Mouse (Mus musculus): ENCODE data around the gene Fam120b. TPM values are rescaled to one million over a fixed set of nuclear protein-coding genes. Genes with fewer than 3 reads are reported as not detected.
A peak's percentile ranks its signal among the peaks of the same experiment; 100 is the strongest.

Fam120b gene
- 40.8 and 44.5 TPM in 2 replicates for polyA plus RNA-seq (2016; fragmentation: Nextera tagmentation; extraction: Ambion mirVana)

- peak within 1 kb of the TSS; percentile 79 for H3K9ac ChIP-seq
- H3K4me3 ChIP-seq, result peak within 1 kb of the TSS; percentile 71
- peaks cover 18% of the 10 kb centered on the region for H3K4me1 ChIP-seq
- ATAC-seq (ENCODE audit: low FRiP score, low read depth), result peak; percentile 97
- no peaks in the 10 kb centered on the region for H3K27me3 ChIP-seq (replicated peaks)
- no peaks in the 10 kb centered on the region for H3K9me3 ChIP-seq
- peak within 1 kb of the TSS; percentile 80 for H3K4me2 ChIP-seq (replicated peaks)
- peak within 1 kb of the TSS; percentile 79 for H3K27ac ChIP-seq
- H3K36me3 ChIP-seq, result no peaks in the 10 kb centered on the region
- WGBS, result under 1% methylated on average over 31 of the region's 31 CpGs
Measured at GRCm38 (mm10) chr17:15395997-15396675, at the start of gene Fam120b. TSS of gene Fam120b (plus strand) at chr17:15396202.

DNA sequence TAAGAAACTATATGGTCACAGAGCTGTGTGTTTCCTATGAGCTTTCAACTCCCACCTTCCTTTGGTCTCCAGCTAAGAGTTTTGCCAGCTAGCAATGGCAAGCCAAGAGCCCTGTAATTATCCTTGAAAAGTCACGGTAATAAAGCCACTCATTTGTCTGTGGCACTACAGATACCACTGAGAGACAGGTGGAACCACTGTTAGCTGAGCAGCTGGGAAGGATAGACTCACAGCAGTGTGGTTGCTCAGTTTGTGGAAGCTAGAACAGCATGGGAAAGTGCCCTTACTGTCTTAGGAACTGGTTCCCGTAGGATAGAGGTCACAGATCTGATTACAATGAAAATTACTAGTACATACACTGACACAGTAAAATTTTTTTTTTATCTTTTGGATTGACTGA, 45.9 kb upstream of the Fam120b start:
- Histone ChIP-seq H3K4me2 (replicated peaks) (no peak overlapping the region), H3K4me3 (no peak overlapping the region), H3K27ac (no peak overlapping the region), H3K9ac (no peak overlapping the region), H3K4me1 (no peaks in the 10 kb centered on the region), H3K27me3 (replicated peaks) (no peaks in the 10 kb centered on the region), H3K9me3 (no peaks in the 10 kb centered on the region), H3K36me3 (no peaks in the 10 kb centered on the region)
- no peak for ATAC-seq (ENCODE audit: low FRiP score, low read depth)
- WGBS, result 60% methylated on average over 2 of the region's 2 CpGs

DNA sequence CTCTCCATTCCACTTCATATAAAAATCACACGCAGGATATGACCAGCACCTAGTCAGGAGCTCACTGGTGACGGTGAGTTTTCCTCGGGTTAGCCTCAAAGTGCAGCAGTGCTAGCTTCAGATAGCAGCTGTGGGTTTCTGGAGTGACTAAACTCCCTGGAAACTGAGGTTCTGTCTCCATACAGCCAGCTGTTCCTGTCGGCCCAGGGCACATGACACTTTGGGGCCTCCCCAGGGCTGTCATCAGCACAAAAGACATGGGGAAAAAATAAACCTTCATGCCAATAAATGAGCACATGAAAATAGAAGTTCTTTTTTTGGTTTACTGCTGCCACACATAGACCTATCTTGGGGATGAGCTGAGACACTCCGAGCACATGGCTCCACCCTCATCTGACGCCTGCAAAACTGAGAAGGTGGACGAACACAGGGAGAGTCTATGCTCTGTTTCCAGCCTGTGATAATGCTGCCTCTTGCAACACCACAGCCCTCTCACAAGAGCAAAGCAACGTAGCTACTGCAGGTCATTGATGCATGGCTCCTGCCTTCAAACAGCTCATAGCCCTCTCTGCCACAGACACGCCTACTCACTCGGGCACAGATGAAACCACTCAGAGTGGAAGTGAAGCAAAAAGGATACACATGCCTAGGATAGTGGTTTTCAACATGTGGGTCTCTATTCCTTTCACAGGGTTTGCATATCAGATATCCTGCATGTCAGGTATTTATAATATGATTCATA, 43.0 kb upstream of the Fam120b start:
- Histone ChIP-seq H3K36me3 (no peaks in the 10 kb centered on the region), H3K4me3 (no peak overlapping the region), H3K4me2 (replicated peaks) (no peak overlapping the region), H3K9me3 (no peaks in the 10 kb centered on the region), H3K4me1 (no peaks in the 10 kb centered on the region), H3K27me3 (replicated peaks) (no peaks in the 10 kb centered on the region), H3K9ac (no peak overlapping the region), H3K27ac (no peak overlapping the region)
- 80% methylated on average over 10 of the region's 10 CpGs for WGBS
- ATAC-seq (ENCODE audit: low FRiP score, low read depth), result no peak

GRCm38 (mm10) chr17:15354006-15354405, 42.0 kb upstream of the Fam120b start:
- WGBS, result 81% methylated on average over 2 of the region's 2 CpGs
- Histone ChIP-seq H3K4me1 (no peaks in the 10 kb centered on the region), H3K27ac (no peak overlapping the region), H3K27me3 (replicated peaks) (no peaks in the 10 kb centered on the region), H3K9me3 (no peaks in the 10 kb centered on the region), H3K4me2 (replicated peaks) (no peak overlapping the region), H3K9ac (no peak overlapping the region), H3K4me3 (no peak overlapping the region), H3K36me3 (no peaks in the 10 kb centered on the region)
- ATAC-seq (ENCODE audit: low FRiP score, low read depth), result no peak

- Histone ChIP-seq H3K36me3 (no peaks in the 10 kb centered on the region), H3K9ac (no peak overlapping the region), H3K4me1 (no peaks in the 10 kb centered on the region), H3K4me2 (replicated peaks) (no peak overlapping the region), H3K4me3 (no peak overlapping the region), H3K27me3 (replicated peaks) (no peaks in the 10 kb centered on the region), H3K9me3 (no peaks in the 10 kb centered on the region), H3K27ac (no peak overlapping the region)
- 89% methylated on average over 3 of the region's 3 CpGs for WGBS
- ATAC-seq (ENCODE audit: low FRiP score, low read depth), result no peak
Measured at GRCm38 (mm10) chr17:15355072-15355471, 40.9 kb upstream of the Fam120b start.

- no peaks in the 10 kb centered on the region for H3K9me3 ChIP-seq
- no peaks in the 10 kb centered on the region for H3K27me3 ChIP-seq (replicated peaks)
- ATAC-seq (ENCODE audit: low FRiP score, low read depth), result no peak
- H3K9ac ChIP-seq, result no peak overlapping the region
- H3K36me3 ChIP-seq, result no peaks in the 10 kb centered on the region
- H3K4me2 ChIP-seq (replicated peaks), result no peak overlapping the region
- H3K27ac ChIP-seq, result no peak overlapping the region
- 94% methylated on average over 5 of the region's 5 CpGs for WGBS
- H3K4me1 ChIP-seq, result no peaks in the 10 kb centered on the region
- no peak overlapping the region for H3K4me3 ChIP-seq
Measured at GRCm38 (mm10) chr17:15356526-15356925, 39.5 kb upstream of the Fam120b start.

DNA sequence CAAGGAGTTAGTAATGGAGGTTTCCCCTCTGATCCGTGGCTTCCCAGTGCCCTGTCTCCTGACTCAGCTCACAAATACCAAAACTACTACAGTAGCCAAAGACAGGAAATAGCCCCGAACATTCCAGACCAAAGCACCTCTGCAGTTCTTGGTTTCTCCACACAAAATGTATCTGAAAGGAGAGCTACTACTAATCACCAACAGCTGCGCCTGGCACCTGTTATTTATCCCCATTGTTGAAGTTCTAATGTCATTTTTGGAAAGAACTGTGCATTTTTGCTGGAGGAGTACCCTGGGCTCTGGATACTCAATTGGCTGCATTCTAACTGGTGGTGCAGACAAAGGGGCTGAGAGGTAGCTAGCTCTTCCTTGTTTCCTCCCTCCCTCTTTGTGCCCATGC, 38.9 kb upstream of the Fam120b start:
- Histone ChIP-seq H3K36me3 (no peaks in the 10 kb centered on the region), H3K4me2 (replicated peaks) (no peak overlapping the region), H3K9ac (no peak overlapping the region), H3K27me3 (replicated peaks) (no peaks in the 10 kb centered on the region), H3K27ac (no peak overlapping the region), H3K4me3 (no peak overlapping the region), H3K4me1 (no peaks in the 10 kb centered on the region), H3K9me3 (no peaks in the 10 kb centered on the region)
- no peak for ATAC-seq (ENCODE audit: low FRiP score, low read depth)
- WGBS, result 84% methylated on average over 3 of the region's 3 CpGs

GRCm38 (mm10) chr17:15363656-15364055, 32.3 kb upstream of the Fam120b start:
- WGBS, result 74% methylated on average over 3 of the region's 3 CpGs
- no peaks in the 10 kb centered on the region for H3K9me3 ChIP-seq
- peaks cover 23% of the 10 kb centered on the region for H3K36me3 ChIP-seq
- no peak overlapping the region for H3K9ac ChIP-seq
- ATAC-seq (ENCODE audit: low FRiP score, low read depth), result no peak
- H3K4me3 ChIP-seq, result no peak overlapping the region
- no peaks in the 10 kb centered on the region for H3K4me1 ChIP-seq
- H3K4me2 ChIP-seq (replicated peaks), result no peak overlapping the region
- H3K27me3 ChIP-seq (replicated peaks), result no peaks in the 10 kb centered on the region; the same call in 1 of the 2 replicates
- no peak overlapping the region for H3K27ac ChIP-seq

DNA sequence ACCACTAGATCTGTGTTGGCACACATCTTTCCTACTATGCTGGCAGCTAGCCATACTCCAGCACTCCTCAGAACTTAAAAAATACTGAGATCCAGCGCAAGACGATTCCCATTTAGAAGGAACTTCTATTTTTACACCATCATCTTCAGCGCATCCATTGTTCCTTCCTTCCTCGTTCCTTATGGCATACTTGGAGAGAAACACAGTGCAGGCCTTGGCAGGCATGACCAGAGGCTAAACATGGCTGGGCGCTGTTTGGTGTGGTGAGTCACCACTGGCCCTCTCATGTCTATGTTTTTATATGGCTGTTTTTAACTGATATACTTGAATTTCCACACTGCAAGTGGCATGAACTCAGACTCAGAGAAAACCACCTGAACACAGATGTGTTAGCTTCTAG, 30.4 kb upstream of the Fam120b start:
- Histone ChIP-seq H3K27ac (no peak overlapping the region), H3K9me3 (no peaks in the 10 kb centered on the region), H3K36me3 (peaks cover 43% of the 10 kb centered on the region), H3K9ac (no peak overlapping the region), H3K4me2 (replicated peaks) (no peak overlapping the region), H3K27me3 (replicated peaks) (no peaks in the 10 kb centered on the region; the same call in 1 of the 2 replicates), H3K4me1 (peaks cover 15% of the 10 kb centered on the region), H3K4me3 (no peak overlapping the region)
- no peak for ATAC-seq (ENCODE audit: low FRiP score, low read depth)
- 86% methylated on average over 5 of the region's 5 CpGs for WGBS

DNA sequence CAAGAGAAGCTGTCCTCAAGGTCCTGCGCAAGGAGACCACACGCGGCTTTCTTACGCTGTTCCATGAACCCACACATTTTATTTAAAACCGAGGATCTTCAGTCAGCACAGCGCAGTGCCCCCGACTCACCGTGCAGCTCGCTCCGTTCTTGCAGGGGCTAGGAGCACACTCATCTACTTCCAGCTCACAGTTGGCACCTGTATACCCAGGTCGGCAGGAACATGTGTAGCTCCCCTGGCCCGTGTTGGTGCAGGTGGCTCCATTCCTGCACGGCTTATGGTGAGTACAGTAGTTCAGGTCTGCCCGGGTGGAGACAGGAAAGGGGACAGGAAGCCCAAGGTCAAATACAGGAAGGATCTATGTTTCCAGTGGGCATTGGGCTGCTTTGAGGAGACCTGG, 25.6 kb upstream of the Fam120b start:
- ATAC-seq (ENCODE audit: low FRiP score, low read depth), result no peak
- 92% methylated on average over 14 of the region's 14 CpGs for WGBS
- H3K27me3 ChIP-seq (replicated peaks), result peaks cover 3% of the 10 kb centered on the region; the same call in 1 of the 2 replicates
- no peaks in the 10 kb centered on the region for H3K9me3 ChIP-seq
- no peak overlapping the region for H3K9ac ChIP-seq
- H3K4me1 ChIP-seq, result peaks cover 54% of the 10 kb centered on the region
- peak overlapping the region; percentile 18; the same call in 1 of the 2 replicates for H3K4me3 ChIP-seq
- H3K4me2 ChIP-seq (replicated peaks), result peak overlapping the region; percentile 88
- H3K27ac ChIP-seq, result no peak overlapping the region
- peaks cover 51% of the 10 kb centered on the region for H3K36me3 ChIP-seq

DNA sequence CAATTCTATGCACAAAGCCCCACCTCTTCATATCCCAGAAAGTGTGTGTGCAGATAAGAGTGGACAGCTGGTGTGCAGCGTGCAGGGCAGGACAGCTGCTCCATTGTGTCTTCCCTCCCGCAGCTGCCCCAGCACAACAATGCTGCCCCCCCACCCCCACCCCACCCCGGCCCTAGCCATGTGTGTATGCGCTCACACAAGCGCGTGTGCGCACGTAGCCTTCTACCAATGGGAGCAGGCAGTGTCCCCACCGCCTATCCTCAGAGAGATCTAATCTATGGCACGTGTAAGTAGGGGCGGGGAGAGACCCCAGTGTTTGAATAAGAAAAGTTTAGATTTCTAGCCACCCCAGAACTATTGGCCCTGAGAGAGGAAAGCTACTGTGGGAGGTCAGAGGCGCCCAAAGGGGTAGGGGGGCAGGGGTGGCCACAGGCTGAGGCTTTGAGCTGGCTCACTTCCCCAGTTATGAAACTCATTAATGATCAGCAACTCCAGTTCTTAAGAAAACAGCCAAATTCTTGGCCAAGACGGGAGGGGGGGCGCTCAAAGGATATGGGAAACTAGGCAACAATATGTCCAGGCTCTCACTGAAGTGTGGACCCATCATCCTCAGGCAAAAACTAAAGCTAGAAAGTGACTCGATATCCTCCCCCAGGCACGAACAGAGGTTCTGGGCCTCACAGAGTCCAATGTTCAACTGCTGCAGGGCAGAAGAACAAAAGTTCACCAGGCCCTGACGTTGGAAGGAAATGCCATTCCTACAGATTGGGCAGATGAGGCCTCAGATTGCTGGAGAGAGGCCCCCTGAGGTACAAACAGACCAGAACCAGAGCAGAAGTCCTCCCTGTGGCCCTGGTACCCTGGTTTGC, 23.8 kb upstream of the Fam120b start:
- H3K9me3 ChIP-seq, result no peaks in the 10 kb centered on the region
- H3K27me3 ChIP-seq (replicated peaks), result peaks cover 3% of the 10 kb centered on the region; the same call in 1 of the 2 replicates
- H3K4me2 ChIP-seq (replicated peaks), result peak overlapping the region; percentile 88
- peak; percentile 12 for ATAC-seq (ENCODE audit: low FRiP score, low read depth)
- H3K9ac ChIP-seq, result peak overlapping the region; percentile 93
- WGBS, result 20% methylated on average over 17 of the region's 17 CpGs
- H3K27ac ChIP-seq, result no peak overlapping the region
- peaks cover 40% of the 10 kb centered on the region for H3K36me3 ChIP-seq
- H3K4me1 ChIP-seq, result peaks cover 54% of the 10 kb centered on the region
- H3K4me3 ChIP-seq, result peak overlapping the region; percentile 87

Measured in neural tube, embryonic 12.5 days (tissue).